Mouse (Mus musculus) embryonic facial prominence, embryonic 14.5 days (tissue): ENCODE data around the gene G2e3. TPM values are rescaled to one million over a fixed set of nuclear protein-coding genes. Genes with fewer than 3 reads are reported as not detected.

Experiments used
- polyA plus RNA-seq: library from polyadenylated mRNA; unstranded; fragments of >200 nt; fragmentation: Nextera tagmentation; extraction: Ambion mirVana; gene quantifications from 2 replicates; pipeline ENCODE4 v1.2.1, GENCODE M21; 2014

G2e3 gene
- polyA plus RNA-seq, 1 experiment from 2014 or later, result 23.9 TPM

Other genes with a start within 250 kb of the G2e3 start
- gene Scfd1, start 29.4 kb downstream of the G2e3 start, polyA plus RNA-seq, result 88.1 and 94.5 TPM in 2 replicates
- 12.8 and 15.8 TPM in 2 replicates for gene Coch, start 245.3 kb downstream of the G2e3 start, polyA plus RNA-seq